ENCODE assay signal across 18 mouse cellular contexts in the genomic region with DNA sequence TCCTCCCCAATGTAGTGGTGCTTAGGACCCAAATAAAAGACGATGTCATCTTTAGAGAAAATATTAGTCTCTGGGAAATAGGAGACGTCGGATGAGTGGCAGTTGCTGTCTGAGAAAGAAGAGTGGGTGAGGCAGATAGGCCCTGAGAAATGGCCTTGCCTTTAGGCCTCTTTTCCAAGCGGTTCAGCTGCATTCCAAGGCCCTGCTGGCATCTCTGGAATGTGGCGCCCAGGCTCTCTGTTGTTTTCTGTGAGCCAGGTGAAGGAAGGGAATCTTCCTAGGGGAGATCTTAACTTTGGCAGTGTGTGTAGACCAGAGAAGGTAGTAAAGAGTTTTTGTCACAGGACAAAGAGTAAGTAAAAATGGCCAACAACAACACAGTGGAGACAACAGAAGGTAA. TPM values are rescaled to one million over a fixed set of nuclear protein-coding genes. Genes with fewer than 3 reads are reported as not detected.
DNase-seq lines count a peak whose midpoint lies in the region; ATAC-seq lines count a peak whose summit lies in the region.
"Had no signal": no experiment of that assay in that cellular context is flagged by ENCODE, and none has a peak within 500 bp of the region (broad histone marks: within the 10 kb centered on the region; RNA-seq: fewer than 3 reads in every experiment).

No protein-coding gene starts in this region.

- H3K27ac ChIP-seq in kidney, embryonic 16.5 days (ENCODE audit: low read length): no peak overlapping the region
- H3K27ac ChIP-seq: hindbrain, postnatal 0 days; left cerebral cortex, adult 2 months; limb, embryonic 15.5 days; macrophage; stomach, postnatal 0 days had no signal

- 40% methylated on average over 5 of the region's 5 CpGs for whole genome bisulfite sequencing in kidney, embryonic 16.5 days

- peak; percentile 26 for DNase-seq in kidney, postnatal 10 days
- DNase-seq in ZHBTc4 (ENCODE audit: low read depth, low spot score): peak; percentile 25
- peak; percentile 6 to 16 for DNase-seq in kidney, postnatal 36 days
- DNase-seq in lung, postnatal 25 days (ENCODE audit: low spot score): peak; percentile 32
- no peak for DNase-seq in ovary, postnatal 14 days (ENCODE audit: low spot score)
- no peak for DNase-seq in thymus, adult 18-20 months
- no peak for DNase-seq in heart, postnatal 14 days
- DNase-seq: cerebellum, adult 11 months; retina, postnatal 1 day had no signal

- no peak overlapping the region for H3K4me3 ChIP-seq in kidney, embryonic 16.5 days (ENCODE audit: low read length)
- H3K4me3 ChIP-seq: erythroblast, embryonic 14.5 days; left cerebral cortex, adult 2 months; limb, embryonic 15.5 days had no signal

- H3K9me3 ChIP-seq in kidney, embryonic 16.5 days (ENCODE audit: low read length): no peaks in the 10 kb centered on the region; the same call in 1 of the 2 replicates
- H3K9me3 ChIP-seq: limb, embryonic 15.5 days had no signal

- H3K4me1 ChIP-seq in kidney, embryonic 16.5 days (ENCODE audit: insufficient read depth, low read length): no peaks in the 10 kb centered on the region
- H3K4me1 ChIP-seq: limb, embryonic 15.5 days had no signal

- no peak overlapping the region for H3K4me2 ChIP-seq in kidney, embryonic 16.5 days (replicated peaks; ENCODE audit: low read depth, low read length)
- H3K4me2 ChIP-seq: limb, embryonic 15.5 days had no signal

- intact Hi-C loops in heart, postnatal 14 days (cut with DNase I): no loop called here

- ATAC-seq in kidney, embryonic 16.5 days (ENCODE audit: low FRiP score, low TSS enrichment): no peak; the same call in 1 of the 2 replicates
- ATAC-seq: activated CD4-positive, CD25-positive, alpha-beta regulatory T cell, adult 4 months; hindbrain, postnatal 0 days; midbrain, embryonic 16.5 days had no signal

- H3K9ac ChIP-seq in kidney, embryonic 16.5 days (replicated peaks; ENCODE audit: low read length): no peak overlapping the region
- H3K9ac ChIP-seq: limb, embryonic 15.5 days had no signal

- H3K36me3 ChIP-seq in kidney, embryonic 16.5 days (ENCODE audit: insufficient read depth, low read length): no peaks in the 10 kb centered on the region
- H3K36me3 ChIP-seq: limb, embryonic 15.5 days had no signal

- no peaks in the 10 kb centered on the region for H3K27me3 ChIP-seq in kidney, embryonic 16.5 days (ENCODE audit: insufficient read depth, low read length)
- H3K27me3 ChIP-seq: limb, embryonic 15.5 days had no signal

RNA-seq across cellular contexts. Expression of gene Ikzf2, which starts 40.9 kb away (rescaled TPM):
- polyA plus RNA-seq in kidney, embryonic 16.5 days (2015; fragmentation: Nextera tagmentation; extraction: Ambion mirVana): 3.5 and 6.1 TPM in 2 replicates
- 1 to 10 TPM; 5.7 to 5.9 TPM for total RNA-seq in heart, postnatal 14 days (2021)

Comparison
In these comparisons a context has a peak if more than half of its experiments do, and no peak if none do; other contexts are left out.
1. DNase-seq: peak in kidney, postnatal 10 days (single experiment), ZHBTc4 (single experiment), kidney, postnatal 36 days (2 of 2) and lung, postnatal 25 days (single experiment); none in ovary, postnatal 14 days (single experiment), thymus, adult 18-20 months (0 of 2) and heart, postnatal 14 days (0 of 2).